In genomic region chr16:5096504-5096903, GRCm38 (mm10) we compare ENCODE assay signal across 26 mouse cellular contexts. TPM values are rescaled to one million over a fixed set of nuclear protein-coding genes. Genes with fewer than 3 reads are reported as not detected.
A peak's percentile ranks its signal among the peaks of the same experiment; 100 is the strongest.
DNase-seq lines count a peak whose midpoint lies in the region; ATAC-seq and TF ChIP-seq lines count a peak whose summit lies in the region.
"Had no signal": no experiment of that assay in that cellular context is flagged by ENCODE, and none has a peak within 500 bp of the region (broad histone marks: within the 10 kb centered on the region; RNA-seq: fewer than 3 reads in every experiment).

No protein-coding gene starts in this region.

- H3K36me3 ChIP-seq in kidney, embryonic 14.5 days (ENCODE audit: control insufficient read depth, insufficient read depth, low read length), result no peaks in the 10 kb centered on the region
- H3K36me3 ChIP-seq in kidney, postnatal 0 days (ENCODE audit: insufficient read depth, low read length), result no peaks in the 10 kb centered on the region
- H3K36me3 ChIP-seq: embryonic facial prominence, embryonic 10.5 days; embryonic facial prominence, embryonic 13.5 days; forebrain, embryonic 12.5 days; forebrain, embryonic 15.5 days; heart, embryonic 12.5 days; heart, embryonic 15.5 days; hindbrain, embryonic 10.5 days; hindbrain, embryonic 13.5 days had no signal

- H3K27ac ChIP-seq in kidney, embryonic 14.5 days (ENCODE audit: low read depth, low read length), result no peak overlapping the region
- H3K27ac ChIP-seq in kidney, postnatal 0 days, result no peak overlapping the region
- H3K27ac ChIP-seq: embryonic facial prominence, embryonic 10.5 days; embryonic facial prominence, embryonic 13.5 days; forebrain, embryonic 12.5 days; forebrain, embryonic 15.5 days; heart, embryonic 15.5 days; hindbrain, embryonic 10.5 days; hindbrain, embryonic 13.5 days had no signal

- no peak for ATAC-seq in kidney, embryonic 14.5 days (ENCODE audit: low FRiP score, low TSS enrichment)
- peak; percentile 52 for ATAC-seq in kidney, postnatal 0 days (replicated peaks; ENCODE audit: low FRiP score, low read depth)
- no peak for ATAC-seq in activated CD4-positive, CD25-positive, alpha-beta regulatory T cell, adult 4 months
- ATAC-seq: forebrain, embryonic 15.5 days had no signal

- H3K4me3 ChIP-seq in kidney, embryonic 14.5 days (ENCODE audit: low read length), result no peak overlapping the region
- no peak overlapping the region for H3K4me3 ChIP-seq in kidney, postnatal 0 days (replicated peaks; ENCODE audit: low read depth, low read length)
- H3K4me3 ChIP-seq: embryonic facial prominence, embryonic 10.5 days; embryonic facial prominence, embryonic 13.5 days; erythroblast, embryonic 14.5 days; forebrain, embryonic 12.5 days; forebrain, embryonic 15.5 days; heart, embryonic 12.5 days; heart, embryonic 15.5 days; hindbrain, embryonic 10.5 days; hindbrain, embryonic 13.5 days had no signal

- H3K9ac ChIP-seq in kidney, embryonic 14.5 days (ENCODE audit: low read depth, low read length), result no peak overlapping the region
- no peak overlapping the region for H3K9ac ChIP-seq in kidney, postnatal 0 days (ENCODE audit: low read depth, low read length)
- H3K9ac ChIP-seq: embryonic facial prominence, embryonic 13.5 days; forebrain, embryonic 12.5 days; forebrain, embryonic 15.5 days; heart, embryonic 12.5 days; heart, embryonic 15.5 days; hindbrain, embryonic 13.5 days had no signal

- no peaks in the 10 kb centered on the region for H3K27me3 ChIP-seq in kidney, embryonic 14.5 days (ENCODE audit: control insufficient read depth, insufficient read depth, low read length)
- no peaks in the 10 kb centered on the region for H3K27me3 ChIP-seq in kidney, postnatal 0 days (ENCODE audit: insufficient read depth, low read length)
- H3K27me3 ChIP-seq: embryonic facial prominence, embryonic 13.5 days; forebrain, embryonic 12.5 days; forebrain, embryonic 15.5 days; heart, embryonic 12.5 days; heart, embryonic 15.5 days; hindbrain, embryonic 13.5 days had no signal

- H3K4me2 ChIP-seq in kidney, embryonic 14.5 days (replicated peaks; ENCODE audit: low read depth, low read length), result no peak overlapping the region
- H3K4me2 ChIP-seq in kidney, postnatal 0 days (ENCODE audit: low read length), result no peak overlapping the region
- H3K4me2 ChIP-seq: embryonic facial prominence, embryonic 13.5 days; forebrain, embryonic 12.5 days; forebrain, embryonic 15.5 days; heart, embryonic 12.5 days; heart, embryonic 15.5 days; hindbrain, embryonic 13.5 days had no signal

- TF ChIP-seq CTCF in kidney, postnatal 0 days (IDR thresholded peaks at IDR 0.05; ENCODE audit: low read depth), result no peak

- 69% methylated on average over 8 of the region's 8 CpGs for WGBS in kidney, embryonic 14.5 days
- 49% methylated on average over 8 of the region's 8 CpGs for WGBS in kidney, postnatal 0 days

- peak; percentile 56 for DNase-seq in kidney, adult 11 months
- DNase-seq in kidney, adult 8-10 months, result peak; percentile 28 to 48
- no peak for DNase-seq in kidney, postnatal 0 days (ENCODE audit: low spot score)
- DNase-seq in kidney, postnatal 36 days, result peak; percentile 44 to 63
- DNase-seq in layer of hippocampus, postnatal 36 days, result no peak
- DNase-seq: adrenal gland, postnatal 10 days; cerebellum, adult 11 months; cerebellum, adult 2 months; cerebellum, postnatal 10 days; cerebellum, postnatal 36 days; embryo, embryonic 11 days; gastrocnemius, postnatal 25 days; heart, adult 18-20 months; heart, postnatal 10 days; heart, postnatal 36 days had no signal

- H3K9me3 ChIP-seq in kidney, embryonic 14.5 days (ENCODE audit: control insufficient read depth, low read length), result no peaks in the 10 kb centered on the region
- no peaks in the 10 kb centered on the region for H3K9me3 ChIP-seq in kidney, postnatal 0 days (replicated peaks; ENCODE audit: low read length)
- H3K9me3 ChIP-seq: embryonic facial prominence, embryonic 10.5 days; embryonic facial prominence, embryonic 13.5 days; forebrain, embryonic 12.5 days; forebrain, embryonic 15.5 days; heart, embryonic 12.5 days; heart, embryonic 15.5 days; hindbrain, embryonic 13.5 days had no signal

- no peaks in the 10 kb centered on the region for H3K4me1 ChIP-seq in kidney, embryonic 14.5 days (ENCODE audit: control insufficient read depth, insufficient read depth, low read length)
- no peaks in the 10 kb centered on the region; the same call in 1 of the 2 replicates for H3K4me1 ChIP-seq in kidney, postnatal 0 days (replicated peaks; ENCODE audit: insufficient read depth, low read length)
- H3K4me1 ChIP-seq: embryonic facial prominence, embryonic 10.5 days; embryonic facial prominence, embryonic 13.5 days; forebrain, embryonic 12.5 days; forebrain, embryonic 15.5 days; heart, embryonic 12.5 days; heart, embryonic 15.5 days; hindbrain, embryonic 13.5 days had no signal

RNA-seq across cellular contexts. Expression of gene Ppl, which starts 35.7 kb away (rescaled TPM):
- 1.4 and 2.6 TPM in 2 replicates for polyA plus RNA-seq in kidney, embryonic 14.5 days (2014; fragmentation: Nextera tagmentation; extraction: Ambion mirVana)
- polyA plus RNA-seq in kidney, postnatal 0 days (2015; fragmentation: Nextera tagmentation; extraction: Ambion mirVana), result 2.8 TPM in 2 replicates
- 1 to 10 TPM; 2.4 to 2.5 TPM for total RNA-seq in layer of hippocampus, postnatal 36 days (2021)
- polyA plus RNA-seq in activated CD4-positive, CD25-positive, alpha-beta regulatory T cell, adult 4 months (2017; shearing (Covaris generic)), result under 1 TPM in 1 of 2 experiments, not detected in 1; 0.17 TPM

RNA-seq across cellular contexts. Expression of gene Ubn1, which starts 46.6 kb away (rescaled TPM):
- polyA plus RNA-seq in kidney, embryonic 14.5 days (2014; fragmentation: Nextera tagmentation; extraction: Ambion mirVana), result 21.7 and 26.3 TPM in 2 replicates
- polyA plus RNA-seq in kidney, postnatal 0 days (2015; fragmentation: Nextera tagmentation; extraction: Ambion mirVana), result 15.2 and 16.8 TPM in 2 replicates
- 10 to 100 TPM; 42.9 to 45.0 TPM for total RNA-seq in layer of hippocampus, postnatal 36 days (2021)
- polyA plus RNA-seq in activated CD4-positive, CD25-positive, alpha-beta regulatory T cell, adult 4 months (2017; shearing (Covaris generic)), result 10 to 100 TPM; 28.7 to 41.5 TPM

RNA-seq across cellular contexts. Expression of gene Glyr1, which starts 46.8 kb away (rescaled TPM):
- 66.0 and 96.3 TPM in 2 replicates for polyA plus RNA-seq in kidney, embryonic 14.5 days (2014; fragmentation: Nextera tagmentation; extraction: Ambion mirVana)
- 108 and 120 TPM in 2 replicates for polyA plus RNA-seq in kidney, postnatal 0 days (2015; fragmentation: Nextera tagmentation; extraction: Ambion mirVana)
- 100 to 1,000 TPM; 139 TPM for total RNA-seq in layer of hippocampus, postnatal 36 days (2021)
- 10 to 100 TPM; 66.1 to 82.5 TPM for polyA plus RNA-seq in activated CD4-positive, CD25-positive, alpha-beta regulatory T cell, adult 4 months (2017; shearing (Covaris generic))

RNA-seq across cellular contexts. Expression of gene Sec14l5, which starts 50.4 kb away (rescaled TPM):
- polyA plus RNA-seq in kidney, embryonic 14.5 days (2014; fragmentation: Nextera tagmentation; extraction: Ambion mirVana), result not detected in 2 replicates
- polyA plus RNA-seq in kidney, postnatal 0 days (2015; fragmentation: Nextera tagmentation; extraction: Ambion mirVana), result not detected in 2 replicates
- total RNA-seq in layer of hippocampus, postnatal 36 days (2021), result 1 to 10 TPM; 5.7 to 7.9 TPM
- polyA plus RNA-seq in activated CD4-positive, CD25-positive, alpha-beta regulatory T cell, adult 4 months (2017; shearing (Covaris generic)), result not detected
- polyA plus RNA-seq: erythroblast, embryonic 14.5 days; heart, embryonic 12.5 days had no signal

Comparison
In these comparisons a context has a peak if more than half of its experiments do, and no peak if none do; other contexts are left out.
1. DNase-seq: peak in kidney, adult 11 months (single experiment), kidney, adult 8-10 months (2 of 2) and kidney, postnatal 36 days (2 of 2); none in kidney, postnatal 0 days (single experiment) and layer of hippocampus, postnatal 36 days (0 of 2).